Mouse (Mus musculus): ENCODE measurements around the gene Itga11. TPM values are rescaled to one million over a fixed set of nuclear protein-coding genes. Genes with fewer than 3 reads are reported as not detected.
A peak's percentile ranks its signal among the peaks of the same experiment; 100 is the strongest.

Gene Itga11
- polyA plus RNA-seq, 1 experiment, result 1.1 TPM

DNA sequence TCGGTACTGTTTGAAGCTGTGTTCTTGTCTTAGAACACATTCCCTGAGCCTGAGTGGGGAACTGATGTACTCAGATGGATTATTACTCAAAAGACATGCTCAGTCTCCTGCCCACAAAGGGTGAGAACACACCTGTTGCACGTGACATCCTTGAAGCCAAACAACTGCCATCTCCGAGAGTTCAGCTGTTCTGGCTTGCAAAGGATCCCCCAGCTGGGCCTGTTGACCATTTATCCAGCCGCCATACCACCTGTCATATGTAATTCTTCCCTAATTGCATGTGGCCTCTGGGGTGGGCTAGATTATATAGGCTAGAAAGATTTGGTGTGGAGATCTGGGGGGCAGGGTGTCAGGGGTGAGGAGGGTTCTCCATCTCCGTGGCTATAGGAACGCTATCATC, 143.2 kb downstream of the Itga11 start:
- H3K4me3 ChIP-seq (replicated peaks; ENCODE audit: control insufficient read depth, low read depth, low read length), result no peak overlapping the region
- 82% methylated on average over 6 of the region's 6 CpGs for WGBS

DNA sequence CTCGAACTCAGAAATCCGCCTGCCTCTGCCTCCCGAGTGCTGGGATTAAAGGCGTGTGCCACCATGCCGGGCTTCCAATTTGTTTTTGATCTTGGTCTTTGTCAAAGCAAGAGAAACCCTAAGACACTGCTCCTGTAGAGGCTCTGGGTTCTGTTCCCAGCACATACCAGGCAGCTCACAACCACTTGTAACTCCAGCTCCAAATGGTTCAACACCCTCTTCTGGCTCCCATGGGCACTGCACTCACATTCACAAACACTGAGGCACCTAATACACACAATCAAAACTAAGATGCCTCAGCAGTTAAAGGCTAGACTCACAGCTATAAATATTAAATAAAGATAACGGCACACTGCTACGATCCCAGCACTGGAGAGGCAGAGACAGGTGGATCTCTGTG, 144.2 kb downstream of the Itga11 start:
- 87% methylated on average over 7 of the region's 7 CpGs for WGBS
- H3K4me3 ChIP-seq (replicated peaks; ENCODE audit: control insufficient read depth, low read depth, low read length), result no peak overlapping the region
- no peaks in the 10 kb centered on the region for H3K4me1 ChIP-seq (ENCODE audit: control insufficient read depth, insufficient read depth, low read length)
- TF ChIP-seq POLR2A (IDR thresholded peaks at IDR 0.05; ENCODE audit: borderline replicate concordance, control insufficient read depth, low read depth, low read length), result no peak
- no peak for TF ChIP-seq CTCF (IDR thresholded peaks at IDR 0.05; ENCODE audit: control insufficient read depth, insufficient read depth, low read length)
- H3K27ac ChIP-seq (ENCODE audit: control insufficient read depth, insufficient read depth, low read depth, low read length, poor library complexity), result no peak overlapping the region

More for the DNA sequence above, 143.2 kb downstream of the Itga11 start:
- no peaks in the 10 kb centered on the region for H3K4me1 ChIP-seq (ENCODE audit: control insufficient read depth, insufficient read depth, low read length)
- H3K27ac ChIP-seq (ENCODE audit: control insufficient read depth, insufficient read depth, low read depth, low read length, poor library complexity), result no peak overlapping the region
- TF ChIP-seq POLR2A (IDR thresholded peaks at IDR 0.05; ENCODE audit: borderline replicate concordance, control insufficient read depth, low read depth, low read length) (no peak), CTCF (IDR thresholded peaks at IDR 0.05; ENCODE audit: control insufficient read depth, insufficient read depth, low read length) (no peak)

DNA sequence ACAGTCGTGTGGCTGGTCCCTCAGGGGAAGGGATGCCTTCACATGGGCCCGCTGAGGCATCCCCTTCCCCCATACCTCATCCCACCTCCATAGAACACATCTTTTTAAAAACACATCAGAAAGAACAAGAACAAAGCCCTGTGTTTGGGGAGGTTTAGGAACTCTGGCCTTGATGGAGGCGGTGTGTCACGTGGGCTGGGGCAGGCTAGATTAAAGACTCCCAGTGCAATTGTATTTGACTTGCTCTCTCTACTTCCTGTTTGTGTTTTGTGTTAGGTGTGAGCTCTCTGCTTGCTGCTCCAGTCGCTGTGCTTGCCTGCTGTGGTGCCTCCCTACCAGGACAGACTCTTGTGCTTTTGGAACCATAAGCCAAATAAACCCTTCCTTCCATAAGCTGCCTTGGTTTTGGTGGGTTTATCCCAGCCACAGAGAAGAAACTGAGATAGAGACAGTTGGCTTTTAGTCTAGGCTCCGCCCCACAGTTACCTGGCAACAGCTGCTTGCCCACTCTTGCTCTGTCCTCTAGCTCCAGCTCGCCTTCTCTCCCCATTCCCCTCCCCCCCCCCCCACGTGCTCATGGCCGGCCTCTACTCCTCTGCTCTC, 148.3 kb downstream of the Itga11 start:
- Histone ChIP-seq H3K27ac (ENCODE audit: control insufficient read depth, insufficient read depth, low read depth, low read length, poor library complexity) (no peak overlapping the region), H3K4me1 (ENCODE audit: control insufficient read depth, insufficient read depth, low read length) (no peaks in the 10 kb centered on the region), H3K4me3 (replicated peaks; ENCODE audit: control insufficient read depth, low read depth, low read length) (no peak overlapping the region)
- TF ChIP-seq POLR2A (IDR thresholded peaks at IDR 0.05; ENCODE audit: borderline replicate concordance, control insufficient read depth, low read depth, low read length), result no peak
- no peak for TF ChIP-seq CTCF (IDR thresholded peaks at IDR 0.05; ENCODE audit: control insufficient read depth, insufficient read depth, low read length)
- WGBS, result 65% methylated on average over 9 of the region's 9 CpGs

DNA sequence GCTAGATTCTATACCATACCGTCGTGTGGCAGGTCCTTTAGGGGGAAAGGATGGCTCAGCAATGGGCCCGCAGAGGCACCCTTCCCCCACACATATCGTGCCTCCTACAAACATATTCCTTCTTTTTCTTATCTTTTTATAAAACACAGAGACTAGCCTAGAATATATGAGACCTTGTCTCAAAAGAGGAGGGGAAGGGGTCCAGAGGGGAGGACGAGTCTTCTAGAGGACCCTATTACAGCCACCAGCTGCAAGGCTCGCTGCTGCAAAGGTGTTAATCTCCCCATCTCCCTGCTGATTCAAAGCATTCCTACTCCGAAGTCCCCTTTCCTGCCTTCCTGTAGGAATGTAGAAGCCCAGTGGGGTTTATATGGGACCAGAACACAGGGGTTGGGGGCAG, 148.8 kb downstream of the Itga11 start:
- no peak overlapping the region for H3K27ac ChIP-seq (ENCODE audit: control insufficient read depth, insufficient read depth, low read depth, low read length, poor library complexity)

DNA sequence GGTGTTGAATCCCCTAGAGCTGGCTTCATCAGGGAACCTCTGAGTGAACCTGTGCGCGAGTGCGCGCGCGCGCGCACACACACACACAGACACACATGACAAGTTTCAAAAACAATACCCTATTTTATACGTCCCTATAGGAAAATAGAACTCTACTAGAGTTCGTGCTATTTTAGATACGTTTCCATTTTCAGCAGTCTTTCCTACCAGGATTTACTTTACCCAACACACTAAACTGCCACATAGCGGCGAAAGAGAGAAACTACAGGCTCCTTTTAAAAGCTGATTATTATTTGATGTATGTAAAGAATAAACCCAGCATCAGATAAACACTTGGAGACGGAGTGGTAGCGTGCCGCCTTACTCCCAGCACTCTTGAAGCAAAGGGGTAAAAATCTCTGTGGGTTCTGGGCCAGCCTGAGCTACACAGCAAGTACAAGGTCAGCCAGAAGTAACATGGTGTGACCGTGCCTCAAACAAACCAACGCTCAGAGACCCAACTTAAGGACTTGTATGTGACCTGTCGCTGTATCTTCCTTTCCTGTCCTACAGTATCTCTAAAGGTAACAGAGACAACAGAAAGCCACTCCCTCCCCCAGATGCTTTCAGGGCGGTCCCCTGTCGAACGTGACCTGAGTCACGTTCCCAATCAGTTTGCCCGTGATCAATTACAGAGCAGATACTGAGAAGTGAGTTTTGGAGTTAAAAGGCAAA, 150.5 kb downstream of the Itga11 start:
- WGBS, result 17% methylated on average over 24 of the region's 24 CpGs
- Histone ChIP-seq H3K27ac (ENCODE audit: control insufficient read depth, insufficient read depth, low read depth, low read length, poor library complexity) (no peak overlapping the region), H3K4me1 (ENCODE audit: control insufficient read depth, insufficient read depth, low read length) (no peaks in the 10 kb centered on the region), H3K4me3 (replicated peaks; ENCODE audit: control insufficient read depth, low read depth, low read length) (peak overlapping the region; percentile 11)
- TF ChIP-seq POLR2A (IDR thresholded peaks at IDR 0.05; ENCODE audit: borderline replicate concordance, control insufficient read depth, low read depth, low read length) (no peak), CTCF (IDR thresholded peaks at IDR 0.05; ENCODE audit: control insufficient read depth, insufficient read depth, low read length) (no peak)

More for the DNA sequence above, 148.8 kb downstream of the Itga11 start:
- Histone ChIP-seq H3K4me1 (ENCODE audit: control insufficient read depth, insufficient read depth, low read length) (no peaks in the 10 kb centered on the region), H3K4me3 (replicated peaks; ENCODE audit: control insufficient read depth, low read depth, low read length) (no peak overlapping the region)
- 68% methylated on average over 7 of the region's 7 CpGs for WGBS
- TF ChIP-seq POLR2A (IDR thresholded peaks at IDR 0.05; ENCODE audit: borderline replicate concordance, control insufficient read depth, low read depth, low read length) (no peak), CTCF (IDR thresholded peaks at IDR 0.05; ENCODE audit: control insufficient read depth, insufficient read depth, low read length) (no peak)

DNA sequence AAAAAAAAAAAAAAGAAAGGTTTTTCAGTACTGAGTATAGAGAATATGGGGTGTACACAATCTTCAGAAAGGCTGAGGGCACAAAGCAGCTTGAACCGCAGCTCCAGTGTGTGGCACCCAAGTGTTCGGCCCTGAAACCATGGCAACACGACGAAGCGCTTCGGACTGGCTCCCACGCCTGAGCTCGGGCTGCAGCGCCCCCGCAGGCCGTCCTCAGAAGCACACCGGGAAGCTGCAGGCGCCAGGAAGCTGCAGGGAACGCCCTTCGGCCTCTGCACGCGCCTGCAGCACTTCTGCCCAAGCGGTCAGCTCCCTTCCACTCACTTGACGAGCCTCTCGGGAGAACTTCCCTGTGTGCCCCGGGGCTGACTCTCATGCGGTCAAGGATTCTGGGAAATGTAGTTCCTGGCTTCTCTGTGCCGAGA, 151.0 kb downstream of the Itga11 start:
- H3K4me3 ChIP-seq (replicated peaks; ENCODE audit: control insufficient read depth, low read depth, low read length), result peak overlapping the region; percentile 42
- H3K27ac ChIP-seq (ENCODE audit: control insufficient read depth, insufficient read depth, low read depth, low read length, poor library complexity), result no peak overlapping the region
- TF ChIP-seq POLR2A (IDR thresholded peaks at IDR 0.05; ENCODE audit: borderline replicate concordance, control insufficient read depth, low read depth, low read length) (no peak; the same call in 1 of the 2 replicates), CTCF (IDR thresholded peaks at IDR 0.05; ENCODE audit: control insufficient read depth, insufficient read depth, low read length) (peak; percentile 96)
- WGBS, result 1% methylated on average over 23 of the region's 23 CpGs
- no peaks in the 10 kb centered on the region for H3K4me1 ChIP-seq (ENCODE audit: control insufficient read depth, insufficient read depth, low read length)

DNA sequence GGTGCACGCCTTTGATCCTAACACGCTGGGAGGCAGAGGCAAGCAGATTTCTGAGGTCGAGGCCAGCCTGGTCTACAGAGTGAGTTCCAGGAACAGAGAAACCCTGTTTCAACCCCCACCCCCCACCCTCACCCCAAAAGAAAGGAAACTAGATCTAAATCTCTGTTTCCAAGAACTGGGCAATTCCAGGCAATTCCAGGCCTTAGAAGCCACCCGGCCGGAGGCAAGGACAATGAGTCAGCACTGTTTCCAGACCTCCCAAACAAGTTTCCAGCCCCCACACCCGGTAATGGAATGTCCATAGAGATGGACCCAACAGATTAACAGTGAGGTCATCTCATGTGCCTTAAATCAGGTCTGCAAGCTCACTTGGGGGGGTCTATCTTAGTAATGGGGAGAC, 152.3 kb downstream of the Itga11 start:
- Histone ChIP-seq H3K4me3 (replicated peaks; ENCODE audit: control insufficient read depth, low read depth, low read length) (no peak overlapping the region), H3K27ac (ENCODE audit: control insufficient read depth, insufficient read depth, low read depth, low read length, poor library complexity) (no peak overlapping the region), H3K4me1 (ENCODE audit: control insufficient read depth, insufficient read depth, low read length) (no peaks in the 10 kb centered on the region)
- 82% methylated on average over 6 of the region's 6 CpGs for WGBS
- TF ChIP-seq CTCF (IDR thresholded peaks at IDR 0.05; ENCODE audit: control insufficient read depth, insufficient read depth, low read length) (no peak), POLR2A (IDR thresholded peaks at IDR 0.05; ENCODE audit: borderline replicate concordance, control insufficient read depth, low read depth, low read length) (no peak)

Other genes starting within 250 kb of the Itga11 start
- gene Coro2b, start 140.8 kb upstream of the Itga11 start, polyA plus RNA-seq (2011; ENCODE audit: insufficient read depth, insufficient read length, low replicate concordance, missing spikeins), result 0.27 and 2.8 TPM in 2 replicates
- gene Fem1b, start 134.1 kb downstream of the Itga11 start, polyA plus RNA-seq (2011; ENCODE audit: insufficient read depth, insufficient read length, low replicate concordance, missing spikeins), result 10.1 and 20.0 TPM in 2 replicates
- gene Cln6, start 161.0 kb downstream of the Itga11 start, polyA plus RNA-seq (2011; ENCODE audit: insufficient read depth, insufficient read length, low replicate concordance, missing spikeins), result 31.7 and 33.3 TPM in 2 replicates
- 3.6 and 12.6 TPM in 2 replicates for gene Calml4, start 180.3 kb downstream of the Itga11 start, polyA plus RNA-seq (2011; ENCODE audit: insufficient read depth, insufficient read length, low replicate concordance, missing spikeins)

Data from bone marrow, adult 2 months (tissue).